Mouse (Mus musculus): ENCODE measurements around the gene Rab4b.
A peak's percentile ranks its signal among the peaks of the same experiment; 100 is the strongest.

The Rab4b gene

GRCm38 (mm10) chr7:27184964-27185363 is 6.3 kb upstream of the Rab4b start:
- DNase-seq (ENCODE audit: low read depth, low spot score) = peak; percentile 90

- no peak for DNase-seq (ENCODE audit: low read depth, low spot score)
Measured at GRCm38 (mm10) chr7:27182498-27182897, 3.8 kb upstream of the Rab4b start.

- DNase-seq (ENCODE audit: low read depth, low spot score) = peak; percentile 59
Measured at GRCm38 (mm10) chr7:27180837-27181695, 2.4 kb upstream of the Rab4b start, which contains the start of the genes Gm21983 and Mia. Gm21983 (minus strand) TSS chr7:27181086. Mia (minus strand) TSS chr7:27181157.

- no peak for DNase-seq (ENCODE audit: low read depth, low spot score)
Measured at GRCm38 (mm10) chr7:27180036-27180435, 1.3 kb upstream of the Rab4b start.

- DNase-seq (ENCODE audit: low read depth, low spot score) = no peak
Measured at GRCm38 (mm10) chr7:27179217-27179918, 672 bp upstream of the Rab4b start.

GRCm38 (mm10) chr7:27177942-27178323 is 763 bp downstream of the Rab4b start:
- DNase-seq (ENCODE audit: low read depth, low spot score) = no peak

GRCm38 (mm10) chr7:27174896-27175295 is 3.8 kb downstream of the Rab4b start:
- no peak for DNase-seq (ENCODE audit: low read depth, low spot score)

- DNase-seq (ENCODE audit: low read depth, low spot score) = no peak
Measured at GRCm38 (mm10) chr7:27174496-27174895, 4.2 kb downstream of the Rab4b start.

- DNase-seq (ENCODE audit: low read depth, low spot score) = no peak
Measured at GRCm38 (mm10) chr7:27170981-27171380, 7.7 kb downstream of the Rab4b start.

- DNase-seq (ENCODE audit: low read depth, low spot score) = no peak
Measured at GRCm38 (mm10) chr7:27168371-27168770, 10.3 kb downstream of the Rab4b start.

GRCm38 (mm10) chr7:27167475-27168094 is 11.1 kb downstream of the Rab4b start:
- no peak for DNase-seq (ENCODE audit: low read depth, low spot score)

GRCm38 (mm10) chr7:27166614-27167474 is 11.9 kb downstream of the Rab4b start, which contains the start of gene Egln2:
Egln2 (minus strand) TSS chr7:27166802.
- peak; percentile 95 for DNase-seq (ENCODE audit: low read depth, low spot score)

- DNase-seq (ENCODE audit: low read depth, low spot score) = peak; percentile 80
Measured at GRCm38 (mm10) chr7:27166229-27166613, 12.5 kb downstream of the Rab4b start.

- DNase-seq (ENCODE audit: low read depth, low spot score) = no peak
Measured at GRCm38 (mm10) chr7:27165696-27166095, 13.0 kb downstream of the Rab4b start.

GRCm38 (mm10) chr7:27165007-27165655 is 13.6 kb downstream of the Rab4b start:
- no peak for DNase-seq (ENCODE audit: low read depth, low spot score)

GRCm38 (mm10) chr7:27164112-27164947 is 14.4 kb downstream of the Rab4b start:
- DNase-seq (ENCODE audit: low read depth, low spot score) = peak; percentile 63

- no peak for DNase-seq (ENCODE audit: low read depth, low spot score)
Measured at GRCm38 (mm10) chr7:27163450-27163805, 15.3 kb downstream of the Rab4b start.

- no peak for DNase-seq (ENCODE audit: low read depth, low spot score)
Measured at GRCm38 (mm10) chr7:27162780-27163449, 15.8 kb downstream of the Rab4b start.

GRCm38 (mm10) chr7:27161744-27162143 is 17.0 kb downstream of the Rab4b start:
- no peak for DNase-seq (ENCODE audit: low read depth, low spot score)
